Mouse (Mus musculus): Measurements from ENCODE around the gene Etl4. TPM values are rescaled to one million over a fixed set of nuclear protein-coding genes. Genes with fewer than 3 reads are reported as not detected.

Etl4 gene
- polyA plus RNA-seq (2021; fragmentation: Nextera tagmentation): 29.6 and 39.6 TPM in 2 replicates
- long read RNA-seq, experiment 1, partial matches to known transcripts: 32 of 56 reads
- long read RNA-seq, experiment 1, other reads (novel, unspliced or antisense): 19 of 56 reads
- long read RNA-seq, experiment 2, partial matches to known transcripts: 4 of 22 reads
- long read RNA-seq, experiment 2, other reads (novel, unspliced or antisense): 18 of 22 reads

GRCm38 (mm10) chr2:19909171-19909899, at the start of gene Etl4:
Etl4 (plus strand) TSS chr2:19909780.

